Mouse (Mus musculus) kidney, adult 10 weeks (tissue): ENCODE results near the gene Nars2. TPM values are rescaled to one million over a fixed set of nuclear protein-coding genes. Genes with fewer than 3 reads are reported as not detected.

Experiments used
- polyA plus RNA-seq: library from polyadenylated mRNA; stranded (reverse); fragments of 350-450 nt; fragmentation: Illumina TruSeq; extraction: RNeasy Lipid Tissue Mini Kit (QIAGEN cat#74804); gene quantifications from one replicate; pipeline ENCODE4 v1.2.3, GENCODE M21; 2014; ENCODE audit warnings: low read depth, low replicate concordance

The Nars2 gene
- polyA plus RNA-seq, result 26.3 TPM

DNA sequence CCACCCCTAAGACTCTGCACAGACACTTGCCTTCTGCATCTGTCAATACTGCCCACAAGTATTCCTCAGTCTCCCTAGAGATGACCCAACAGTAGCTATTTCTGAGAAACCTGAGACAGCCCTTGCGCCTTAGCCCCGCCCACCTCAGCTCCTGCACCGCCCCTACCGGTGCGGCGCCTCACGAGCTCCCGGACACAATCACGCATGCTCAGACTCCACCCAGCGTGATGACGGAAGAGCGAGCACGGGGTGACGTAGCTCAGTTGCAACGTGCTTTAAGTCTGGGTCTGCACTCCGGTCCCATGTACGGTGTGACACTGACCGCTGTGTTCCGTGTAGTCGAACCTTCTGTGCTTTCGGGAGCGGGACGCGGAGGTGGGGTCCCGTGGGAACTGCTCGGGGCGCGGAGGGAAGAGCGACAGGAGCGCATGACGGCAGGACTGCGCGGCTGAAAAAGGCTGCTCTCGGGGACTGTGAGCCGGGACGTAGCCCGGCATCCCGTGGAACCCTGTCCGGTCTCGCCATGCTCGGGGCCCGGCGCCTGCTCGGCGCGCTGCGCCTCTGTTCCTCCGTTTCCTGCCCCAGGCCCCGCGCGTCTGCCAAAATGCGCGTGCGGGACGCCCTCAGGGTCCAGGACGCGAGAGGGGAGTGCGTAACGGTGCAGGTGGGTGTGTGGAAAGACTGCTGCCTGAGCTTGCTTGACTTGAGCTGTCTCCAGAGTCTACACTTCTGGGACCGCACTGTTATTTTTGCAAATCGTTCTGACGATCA is at the start of gene Nars2:
Gene Nars2 (plus strand): TSS at position 225 of the 771 bp plus-strand sequence.

DNA sequence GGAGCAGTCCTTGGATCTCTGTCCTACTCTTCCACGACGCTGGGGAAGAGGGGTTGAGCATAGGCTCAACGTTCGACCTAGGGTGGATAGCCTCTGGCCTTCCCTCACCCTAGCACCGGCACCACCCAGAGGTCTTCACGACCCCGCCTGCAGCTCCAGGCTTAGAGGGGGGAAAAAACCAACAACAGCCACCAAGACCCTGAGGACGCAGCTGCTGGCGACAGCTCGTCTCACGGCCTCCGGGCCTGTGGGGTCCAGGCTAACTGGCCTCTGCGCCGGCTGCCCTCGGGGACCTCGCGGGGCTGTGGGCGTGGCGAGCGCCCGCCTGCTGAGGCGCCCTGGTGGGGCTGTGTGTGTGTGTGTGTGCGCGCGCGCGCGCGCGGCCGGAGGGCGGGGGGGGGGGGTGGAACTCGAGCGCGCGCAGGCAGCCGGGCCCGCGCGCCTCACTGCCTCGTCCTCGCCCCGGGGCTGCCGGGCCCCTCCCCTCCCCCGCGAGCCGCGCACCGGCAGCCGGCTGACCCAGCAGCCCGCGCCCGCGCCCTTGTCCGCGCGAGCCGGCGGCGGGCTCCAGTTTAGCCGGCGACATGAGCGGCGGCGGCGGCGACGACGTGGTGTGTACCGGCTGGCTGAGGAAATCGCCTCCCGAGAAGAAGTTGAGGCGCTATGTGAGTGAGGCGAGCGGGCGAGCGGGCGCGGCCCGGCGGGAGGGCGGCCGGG is 130.1 kb downstream of the Nars2 start, which contains the start of gene Gab2:
Gene Gab2 (plus strand): TSS at position 345 of the 717 bp plus-strand sequence.

Other genes with a start within 250 kb of the Nars2 start
- gene Gab2, start 130.1 kb downstream of the Nars2 start, polyA plus RNA-seq, result 8.9 TPM